Mouse (Mus musculus) embryonic facial prominence, embryonic 11.5 days (tissue): ENCODE measurements around the gene Zfp213. TPM values are rescaled to one million over a fixed set of nuclear protein-coding genes. Genes with fewer than 3 reads are reported as not detected.
"Not testable (repeated sequence)": the region's sequence is repeated elsewhere in the genome, so short reads cannot be mapped to it uniquely, and the experiment has no call there.

ENCODE experiments used
- ATAC-seq: fragments of 200-750 bp; cut with Nextera tagmentation; replicated peaks from 2 replicates; pipeline ENCODE4 v1.8.0; 2017; ENCODE audit warnings: low read depth; ENCODE audit not compliant: insufficient number of reproducible peaks, low FRiP score, low TSS enrichment
- DNase-seq: peaks from one replicate; pipeline ENCODE4 v3.0.0-alpha.2; 2015; ENCODE audit warnings: low spot score
- H3K27ac ChIP-seq: fragments of 300-500 bp; sonication (generic); replicated peaks from 2 replicates; pipeline ENCODE4 v1.5.1; 2014; ENCODE audit warnings: mild to moderate bottlenecking, low read depth, low read length, control low read depth
- H3K27me3 ChIP-seq: fragments of 300-500 bp; sonication (generic); 2 replicates; pipeline ENCODE4 v1.6.1; 2014; ENCODE audit warnings: mild to moderate bottlenecking, low read length, moderate library complexity, mixed read lengths; ENCODE audit not compliant: control insufficient read depth, insufficient read depth
- H3K36me3 ChIP-seq: fragments of 300-500 bp; sonication (generic); replicated peaks from 2 replicates; pipeline ENCODE4 v1.6.1; 2014; ENCODE audit warnings: low read depth, mild to moderate bottlenecking, low read length, moderate library complexity, mixed read lengths; ENCODE audit not compliant: control insufficient read depth, insufficient read depth
- H3K4me1 ChIP-seq: fragments of 300-500 bp; sonication (generic); 2 replicates; pipeline ENCODE4 v1.6.1; 2014; ENCODE audit warnings: low read length, mixed read lengths; ENCODE audit not compliant: control insufficient read depth, insufficient read depth
- H3K4me2 ChIP-seq: fragments of 300-500 bp; sonication (generic); 2 replicates; pipeline ENCODE4 v1.6.1; 2014; ENCODE audit warnings: low read depth, mild to moderate bottlenecking, control low read depth, low read length, moderate library complexity
- H3K4me3 ChIP-seq: fragments of 300-500 bp; sonication (generic); 2 replicates; pipeline ENCODE4 v1.5.1; 2014; ENCODE audit warnings: low read depth, low read length, control low read depth
- H3K9ac ChIP-seq: fragments of 300-500 bp; sonication (generic); replicated peaks from 2 replicates; pipeline ENCODE4 v1.6.1; 2014; ENCODE audit warnings: mild to moderate bottlenecking, control low read depth, low read length
- H3K9me3 ChIP-seq: fragments of 300-500 bp; sonication (generic); replicated peaks from 2 replicates; pipeline ENCODE4 v1.6.1; 2016; ENCODE audit warnings: mild to moderate bottlenecking, low read length, inconsistent platforms, mixed read lengths; ENCODE audit not compliant: control insufficient read depth
- WGBS: fragments of 180-500 bp; shearing (Covaris S2); extraction: QIAGEN DNeasy Blood & Tissue Kit; methylation state at CpG from one replicate; pipeline ENCODE4 v1.1.7; 2014; 5-methylcytosine and 5-hydroxymethylcytosine counted together
- polyA plus RNA-seq: library from polyadenylated mRNA; unstranded; fragments of >200 nt; fragmentation: Nextera tagmentation; extraction: Ambion mirVana; gene quantifications from 2 replicates; pipeline ENCODE4 v1.2.1, GENCODE M21; 2014

The Zfp213 gene
- polyA plus RNA-seq, 1 experiment from 2014 or later: 18.2 TPM

DNA sequence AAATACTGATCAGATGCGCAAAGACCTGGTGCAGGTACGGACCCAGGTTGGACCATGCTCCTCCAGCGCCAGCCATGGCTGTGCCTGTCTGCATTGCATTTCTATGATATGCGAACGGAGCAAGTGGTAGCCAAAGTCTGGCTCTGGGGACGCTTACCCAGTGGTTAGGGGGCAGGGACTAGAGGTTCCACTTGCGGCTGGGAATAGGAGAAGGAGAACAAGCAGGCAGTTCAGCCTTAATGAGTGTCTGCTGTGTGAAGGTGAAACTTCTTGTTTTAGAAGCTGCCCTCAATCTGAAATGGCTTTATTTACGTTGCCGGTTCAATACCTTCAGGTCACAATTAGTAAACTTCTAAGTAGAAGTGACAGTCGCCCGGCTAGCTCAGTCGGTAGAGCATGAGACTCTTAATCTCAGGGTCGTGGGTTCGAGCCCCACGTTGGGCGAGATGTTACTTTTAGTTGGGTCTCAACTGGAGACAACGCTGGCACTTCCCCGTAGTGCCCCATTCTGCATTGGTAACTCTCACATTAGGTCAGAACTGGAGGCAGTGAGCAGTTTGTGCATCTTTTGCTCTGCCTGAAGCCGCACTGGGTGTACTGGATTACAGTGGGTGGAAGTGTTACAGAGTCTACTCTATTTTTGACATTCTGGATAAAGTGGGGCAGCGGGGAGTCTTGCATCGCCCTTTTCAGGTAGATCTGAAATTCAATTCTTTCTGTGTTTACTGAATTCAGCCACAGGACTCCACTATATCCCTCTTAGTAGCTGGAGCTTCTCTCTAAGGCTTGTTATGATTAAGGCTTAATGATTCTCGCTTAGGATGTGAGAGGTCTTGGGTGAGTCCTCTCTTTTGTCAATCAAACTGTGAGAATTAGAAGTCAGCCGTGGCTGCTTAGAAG is 30.2 kb downstream of the Zfp213 start:
- 0 out of 2 replicates have a peak, but pooled peaks have one; percentile 56 for ATAC-seq
- not testable (repeated sequence) for H3K4me2 ChIP-seq, H3K9ac ChIP-seq, DNase-seq, H3K4me1 ChIP-seq, H3K36me3 ChIP-seq, H3K9me3 ChIP-seq, H3K4me3 ChIP-seq, H3K27ac ChIP-seq
- H3K27me3 ChIP-seq: peaks cover 16% of the 10 kb centered on the region
- 7% methylated on average over 9 of the region's 23 CpGs for WGBS

DNA sequence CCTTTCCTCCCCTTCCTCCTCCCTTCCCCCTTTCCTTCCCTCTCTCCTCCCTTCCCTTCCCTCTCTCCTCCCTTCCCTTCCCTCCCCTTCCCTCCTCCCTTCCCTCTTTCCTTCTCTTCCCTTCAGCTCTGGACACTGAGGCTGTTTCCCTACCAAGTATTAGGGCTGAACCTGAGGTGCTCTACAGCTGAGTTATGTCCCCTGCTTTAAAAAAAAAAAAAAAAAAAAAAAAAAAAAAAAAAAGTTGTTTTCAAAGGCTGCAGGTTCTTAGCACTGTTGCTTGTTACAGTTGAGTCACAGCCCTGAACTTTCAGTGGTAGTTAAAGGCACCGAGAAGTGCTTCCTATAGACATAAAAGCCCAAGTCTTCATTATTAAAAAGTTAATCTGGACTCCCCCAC is 32.6 kb downstream of the Zfp213 start:
- H3K9me3 ChIP-seq, H3K4me3 ChIP-seq, DNase-seq, H3K4me1 ChIP-seq, H3K9ac ChIP-seq, H3K27ac ChIP-seq, H3K27me3 ChIP-seq, H3K4me2 ChIP-seq, ATAC-seq, H3K36me3 ChIP-seq: not testable (repeated sequence)
- WGBS: 33% methylated on average over 1 of the region's 1 CpGs

DNA sequence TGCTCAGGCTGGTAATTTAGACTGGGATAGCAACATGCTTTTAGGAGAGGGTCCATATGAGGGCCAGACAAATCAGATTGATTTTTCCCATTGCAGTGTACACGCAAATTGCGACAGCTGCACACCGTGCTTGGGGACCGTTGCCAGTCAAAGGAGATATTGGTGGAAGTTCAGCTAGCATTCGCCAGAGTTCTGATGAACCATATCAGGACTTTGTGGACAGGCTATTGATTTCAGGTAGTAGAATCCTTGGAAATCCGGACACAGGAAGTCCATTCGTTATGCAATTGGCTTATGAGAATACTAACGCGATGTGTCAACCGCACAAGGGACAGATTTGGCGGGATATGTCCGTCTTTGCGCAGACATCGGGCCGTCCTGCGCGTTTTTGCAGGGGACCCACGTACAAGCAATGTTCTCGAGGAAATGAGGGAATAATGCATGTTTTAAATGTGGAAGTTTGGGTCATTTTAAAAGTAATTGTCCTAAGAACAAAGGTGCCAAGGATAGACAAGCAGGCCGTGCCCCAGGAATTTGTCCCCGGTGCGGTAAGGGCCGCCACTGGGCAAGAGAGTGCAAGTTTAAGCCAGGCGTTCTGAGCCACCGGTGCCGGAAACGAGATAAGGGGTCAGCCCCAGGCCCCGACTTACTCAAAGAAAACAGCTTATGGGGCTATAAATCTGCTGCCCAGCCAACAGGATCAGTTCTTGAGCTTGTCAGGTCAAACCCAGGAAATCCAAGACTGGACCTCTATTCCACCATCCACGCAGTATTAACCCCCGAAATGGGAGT is 40.9 kb downstream of the Zfp213 start:
- 66% methylated on average over 30 of the region's 30 CpGs for WGBS
- not testable (repeated sequence) for H3K9ac ChIP-seq, ATAC-seq, H3K4me2 ChIP-seq, H3K27me3 ChIP-seq, H3K4me1 ChIP-seq, H3K27ac ChIP-seq, H3K36me3 ChIP-seq, DNase-seq, H3K4me3 ChIP-seq, H3K9me3 ChIP-seq

DNA sequence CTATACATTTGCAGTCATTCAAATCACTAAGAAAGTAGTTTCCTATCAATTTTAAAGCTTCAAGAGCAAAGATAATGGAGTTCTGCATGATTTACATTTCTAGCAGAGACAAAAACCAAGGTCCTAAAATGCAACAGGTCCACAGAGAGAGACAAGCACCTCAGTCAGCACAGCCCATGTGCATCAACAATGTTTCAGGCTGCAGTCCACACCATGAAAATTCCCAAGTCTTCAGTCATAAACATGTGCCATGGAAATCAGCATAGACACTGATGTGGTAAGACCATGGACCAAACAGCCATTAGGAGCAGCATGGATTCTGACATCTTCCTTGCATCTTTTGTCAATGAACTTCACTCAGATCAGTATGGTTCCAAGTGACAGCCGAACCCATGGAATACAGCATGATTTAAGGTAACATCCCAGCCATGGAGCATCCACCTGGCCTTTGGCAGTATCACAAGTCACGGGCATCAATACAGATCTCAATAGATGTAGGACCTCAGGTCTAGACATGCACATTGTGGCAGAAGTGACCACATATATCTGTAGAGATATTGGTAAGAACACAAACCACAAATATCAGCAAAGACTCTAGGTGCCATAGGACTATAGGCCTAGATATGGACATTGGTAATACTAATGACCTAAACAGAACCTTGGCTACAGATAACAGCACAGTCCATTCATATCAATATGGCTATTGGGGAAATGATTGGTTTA is 45.2 kb downstream of the Zfp213 start:
- Histone ChIP-seq H3K27me3 (no peaks in the 10 kb centered on the region), H3K9ac (no peak overlapping the region), H3K4me2 (no peak overlapping the region), H3K4me1 (no peaks in the 10 kb centered on the region), H3K27ac (no peak overlapping the region), H3K4me3 (no peak overlapping the region), H3K36me3 (no peaks in the 10 kb centered on the region), H3K9me3 (0 out of 2 replicates have a peak, but pooled peaks cover 5% of the 10 kb centered on the region)
- 71% methylated on average over 2 of the region's 2 CpGs for WGBS
- peak; percentile 65 for ATAC-seq
- DNase-seq: no peak

Other genes starting within 250 kb of the Zfp213 start
- not detected in 2 replicates for gene Vmn2r115, start 220.5 kb downstream of the Zfp213 start, polyA plus RNA-seq
- gene Vmn2r116, start 179.6 kb downstream of the Zfp213 start, polyA plus RNA-seq: not detected in 2 replicates
- not detected in 2 replicates for gene Vmn2r117, start 84.5 kb downstream of the Zfp213 start, polyA plus RNA-seq
- gene Zfp13, start 35.2 kb upstream of the Zfp213 start, polyA plus RNA-seq: 17.1 and 19.0 TPM in 2 replicates
- gene Zscan10, start 36.6 kb upstream of the Zfp213 start, polyA plus RNA-seq: 0.28 and 0.59 TPM in 2 replicates
- 0.17 and 0.46 TPM in 2 replicates for gene Mmp25, start 81.0 kb upstream of the Zfp213 start, polyA plus RNA-seq
- 0.84 and 1.0 TPM in 2 replicates for gene Bicdl2, start 96.3 kb upstream of the Zfp213 start, polyA plus RNA-seq
- 47.9 and 50.5 TPM in 2 replicates for gene Hcfc1r1, start 109.4 kb upstream of the Zfp213 start, polyA plus RNA-seq
- 49.3 and 55.6 TPM in 2 replicates for gene Thoc6, start 109.6 kb upstream of the Zfp213 start, polyA plus RNA-seq
- 5.8 and 6.8 TPM in 2 replicates for gene Tnfrsf12a, start 113.2 kb upstream of the Zfp213 start, polyA plus RNA-seq
- 48.9 and 54.7 TPM in 2 replicates for gene Cldn6, start 115.0 kb upstream of the Zfp213 start, polyA plus RNA-seq
- 8.7 and 15.5 TPM in 2 replicates for gene Cldn9, start 119.8 kb upstream of the Zfp213 start, polyA plus RNA-seq
- 0.20 and 0.22 TPM in 2 replicates for gene 1520401A03Rik, start 158.5 kb upstream of the Zfp213 start, polyA plus RNA-seq
- 29.5 and 37.3 TPM in 2 replicates for gene Pkmyt1, start 162.1 kb upstream of the Zfp213 start, polyA plus RNA-seq
- gene Paqr4, start 176.6 kb upstream of the Zfp213 start, polyA plus RNA-seq: 11.8 and 12.1 TPM in 2 replicates
- gene Kremen2, start 181.6 kb upstream of the Zfp213 start, polyA plus RNA-seq: 8.1 and 11.7 TPM in 2 replicates
- 88.3 and 103 TPM in 2 replicates for gene Flywch1, start 207.4 kb upstream of the Zfp213 start, polyA plus RNA-seq
- 35.4 and 45.5 TPM in 2 replicates for gene Flywch2, start 221.8 kb upstream of the Zfp213 start, polyA plus RNA-seq
- 346 and 389 TPM in 2 replicates for gene Srrm2, start 226.3 kb upstream of the Zfp213 start, polyA plus RNA-seq